Mouse (Mus musculus): ENCODE measurements around the gene Tnfsfm13. TPM values are rescaled to one million over a fixed set of nuclear protein-coding genes. Genes with fewer than 3 reads are reported as not detected.

The Tnfsfm13 gene
- polyA plus RNA-seq, 1 experiment from 2014 or later: 1.1 TPM

DNA sequence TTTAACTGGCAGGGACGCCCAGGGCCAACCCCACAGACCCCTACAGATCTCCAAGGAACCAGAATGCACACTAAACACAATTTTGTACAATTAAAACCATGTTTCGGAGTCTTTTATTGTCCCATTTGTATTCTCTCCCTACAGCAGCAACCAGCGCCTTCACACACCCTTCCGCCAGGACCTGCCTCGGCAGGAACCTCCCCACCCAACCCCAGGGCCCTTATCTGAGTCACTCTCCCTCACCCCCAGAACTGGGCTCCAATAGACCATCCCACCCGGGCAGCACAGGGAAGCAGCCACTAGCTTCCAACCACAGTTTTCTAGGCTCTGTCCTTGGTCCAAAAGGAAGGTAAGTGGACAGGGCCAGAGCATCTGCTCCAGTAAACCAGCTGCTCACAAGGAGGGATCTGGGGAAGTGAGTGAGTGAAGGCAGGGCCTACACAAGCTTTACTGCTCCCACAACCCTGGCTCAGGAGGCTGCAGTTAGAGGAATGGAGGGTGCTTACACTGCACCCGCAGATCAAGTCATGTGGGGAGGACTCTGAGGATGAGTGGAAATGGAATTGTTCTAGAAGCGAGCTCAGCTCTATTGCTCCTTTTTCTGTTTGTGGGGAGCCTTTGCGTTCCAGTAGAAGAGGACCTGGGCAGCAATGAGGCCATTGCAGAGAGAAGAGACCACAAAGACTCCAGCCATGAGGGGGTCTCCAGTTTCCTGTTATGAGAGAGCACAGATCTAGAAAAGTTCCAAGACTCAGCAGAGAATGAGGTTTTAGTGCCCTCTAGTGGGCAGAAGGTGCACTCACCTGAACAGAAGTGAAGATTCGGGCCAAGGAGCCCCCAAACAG lies 39.1 kb downstream of the Tnfsfm13 start:
- 82% methylated on average over 10 of the region's 10 CpGs for WGBS
- Histone ChIP-seq H3K4me1 (replicated peaks; ENCODE audit: control insufficient read depth, insufficient read depth, low read length) (no peaks in the 10 kb centered on the region; the same call in 1 of the 2 replicates), H3K36me3 (ENCODE audit: control insufficient read depth, insufficient read depth, low read length) (peaks cover 11% of the 10 kb centered on the region), H3K4me3 (ENCODE audit: low read depth, low read length) (no peak overlapping the region), H3K27me3 (ENCODE audit: control insufficient read depth, insufficient read depth, low read length) (no peaks in the 10 kb centered on the region), H3K9me3 (ENCODE audit: control insufficient read depth, low read length) (no peaks in the 10 kb centered on the region), H3K27ac (ENCODE audit: low read depth, low read length) (peak overlapping the region; percentile 14; the same call in 1 of the 2 replicates), H3K4me2 (replicated peaks; ENCODE audit: low read depth, low read length) (no peak overlapping the region), H3K9ac (ENCODE audit: low read depth, low read length) (no peak overlapping the region)
- DNase-seq (ENCODE audit: low spot score) (peak; percentile 80), ATAC-seq (ENCODE audit: low FRiP score) (no peak)

- no peak overlapping the region for H3K27ac ChIP-seq (ENCODE audit: low read depth, low read length)
- H3K4me2 ChIP-seq (replicated peaks; ENCODE audit: low read depth, low read length): no peak overlapping the region
- WGBS: 77% methylated on average over 5 of the region's 5 CpGs
- no peak overlapping the region for H3K4me3 ChIP-seq (ENCODE audit: low read depth, low read length)
- H3K9ac ChIP-seq (ENCODE audit: low read depth, low read length): no peak overlapping the region
- H3K36me3 ChIP-seq (ENCODE audit: control insufficient read depth, insufficient read depth, low read length): peaks cover 15% of the 10 kb centered on the region
- no peaks in the 10 kb centered on the region for H3K9me3 ChIP-seq (ENCODE audit: control insufficient read depth, low read length)
- DNase-seq (ENCODE audit: low spot score) (no peak), ATAC-seq (ENCODE audit: low FRiP score) (no peak)
- H3K4me1 ChIP-seq (replicated peaks; ENCODE audit: control insufficient read depth, insufficient read depth, low read length): no peaks in the 10 kb centered on the region; the same call in 1 of the 2 replicates
- H3K27me3 ChIP-seq (ENCODE audit: control insufficient read depth, insufficient read depth, low read length): no peaks in the 10 kb centered on the region
These were observed 39.8 kb downstream of the Tnfsfm13 start for GRCm38 (mm10) chr11:69656065-69656455.

DNA sequence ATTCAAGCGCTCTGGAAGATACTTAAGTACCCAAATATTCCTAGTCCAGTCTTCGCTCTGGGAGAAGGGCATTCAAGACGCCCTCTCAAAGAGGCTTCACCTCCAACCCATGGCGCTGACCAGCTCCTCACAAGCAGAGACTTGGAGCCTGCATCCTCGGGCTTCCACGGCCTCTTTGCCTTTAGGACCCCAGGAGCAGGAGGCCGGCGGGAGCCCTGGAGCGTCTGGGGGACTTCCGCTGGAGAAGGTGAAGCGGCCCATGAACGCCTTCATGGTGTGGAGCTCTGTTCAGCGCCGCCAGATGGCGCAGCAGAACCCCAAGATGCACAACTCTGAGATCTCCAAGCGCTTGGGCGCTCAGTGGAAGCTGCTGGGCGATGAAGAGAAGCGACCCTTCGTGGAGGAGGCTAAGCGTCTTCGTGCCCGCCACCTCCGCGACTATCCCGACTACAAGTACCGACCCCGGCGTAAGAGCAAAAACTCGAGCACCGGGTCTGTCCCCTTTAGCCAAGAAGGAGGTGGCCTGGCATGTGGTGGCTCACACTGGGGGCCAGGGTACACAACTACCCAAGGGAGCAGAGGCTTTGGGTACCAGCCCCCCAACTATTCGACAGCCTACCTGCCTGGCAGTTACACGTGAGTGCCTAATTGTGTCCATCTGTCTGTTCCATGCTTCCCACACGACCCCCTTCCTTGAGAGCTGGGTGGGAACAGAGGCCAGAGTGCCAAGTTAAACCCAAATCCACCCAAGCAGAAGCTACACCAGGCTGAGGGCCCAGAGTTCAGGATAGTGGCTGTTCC lies 40.4 kb downstream of the Tnfsfm13 start, which contains the start of gene Sox15:
TSS of gene Sox15 (plus strand) at position 51 of the 801 bp plus-strand sequence.
- no peak within 1 kb of the TSS for H3K9ac ChIP-seq (ENCODE audit: low read depth, low read length)
- H3K27ac ChIP-seq (ENCODE audit: low read depth, low read length): no peak within 1 kb of the TSS
- 24% methylated on average over 34 of the region's 34 CpGs for WGBS
- H3K36me3 ChIP-seq (ENCODE audit: control insufficient read depth, insufficient read depth, low read length): peaks cover 21% of the 10 kb centered on the region
- peak; percentile 78 for ATAC-seq (ENCODE audit: low FRiP score)
- peak within 1 kb of the TSS; percentile 14; the same call in 1 of the 2 replicates for H3K4me3 ChIP-seq (ENCODE audit: low read depth, low read length)
- no peak within 1 kb of the TSS; the same call in none of the 2 replicates for H3K4me2 ChIP-seq (replicated peaks; ENCODE audit: low read depth, low read length)
- no peaks in the 10 kb centered on the region; the same call in 1 of the 2 replicates for H3K4me1 ChIP-seq (replicated peaks; ENCODE audit: control insufficient read depth, insufficient read depth, low read length)
- no peaks in the 10 kb centered on the region for H3K9me3 ChIP-seq (ENCODE audit: control insufficient read depth, low read length)
- H3K27me3 ChIP-seq (ENCODE audit: control insufficient read depth, insufficient read depth, low read length): no peaks in the 10 kb centered on the region
- peak; percentile 87 for DNase-seq (ENCODE audit: low spot score)

- H3K9me3 ChIP-seq (ENCODE audit: control insufficient read depth, low read length): no peaks in the 10 kb centered on the region
- ATAC-seq (ENCODE audit: low FRiP score) (no peak), DNase-seq (ENCODE audit: low spot score) (no peak)
- 53% methylated on average over 9 of the region's 9 CpGs for WGBS
- no peak overlapping the region for H3K27ac ChIP-seq (ENCODE audit: low read depth, low read length)
- no peak overlapping the region for H3K4me3 ChIP-seq (ENCODE audit: low read depth, low read length)
- H3K27me3 ChIP-seq (ENCODE audit: control insufficient read depth, insufficient read depth, low read length): no peaks in the 10 kb centered on the region
- H3K9ac ChIP-seq (ENCODE audit: low read depth, low read length): no peak overlapping the region
- no peak overlapping the region; the same call in 1 of the 2 replicates for H3K4me2 ChIP-seq (replicated peaks; ENCODE audit: low read depth, low read length)
- H3K4me1 ChIP-seq (replicated peaks; ENCODE audit: control insufficient read depth, insufficient read depth, low read length): no peaks in the 10 kb centered on the region; the same call in 1 of the 2 replicates
- peaks cover 26% of the 10 kb centered on the region for H3K36me3 ChIP-seq (ENCODE audit: control insufficient read depth, insufficient read depth, low read length)
These were observed 41.1 kb downstream of the Tnfsfm13 start for GRCm38 (mm10) chr11:69654760-69655159.

GRCm38 (mm10) chr11:69653399-69653798 lies 42.5 kb downstream of the Tnfsfm13 start:
- Histone ChIP-seq H3K27ac (ENCODE audit: low read depth, low read length) (no peak overlapping the region), H3K27me3 (ENCODE audit: control insufficient read depth, insufficient read depth, low read length) (no peaks in the 10 kb centered on the region), H3K4me3 (ENCODE audit: low read depth, low read length) (no peak overlapping the region), H3K4me1 (replicated peaks; ENCODE audit: control insufficient read depth, insufficient read depth, low read length) (no peaks in the 10 kb centered on the region; the same call in 1 of the 2 replicates), H3K9ac (ENCODE audit: low read depth, low read length) (no peak overlapping the region), H3K36me3 (ENCODE audit: control insufficient read depth, insufficient read depth, low read length) (peaks cover 32% of the 10 kb centered on the region), H3K4me2 (replicated peaks; ENCODE audit: low read depth, low read length) (no peak overlapping the region), H3K9me3 (ENCODE audit: control insufficient read depth, low read length) (no peaks in the 10 kb centered on the region)
- DNase-seq (ENCODE audit: low spot score) (no peak), ATAC-seq (ENCODE audit: low FRiP score) (no peak)
- 74% methylated on average over 5 of the region's 5 CpGs for WGBS

DNA sequence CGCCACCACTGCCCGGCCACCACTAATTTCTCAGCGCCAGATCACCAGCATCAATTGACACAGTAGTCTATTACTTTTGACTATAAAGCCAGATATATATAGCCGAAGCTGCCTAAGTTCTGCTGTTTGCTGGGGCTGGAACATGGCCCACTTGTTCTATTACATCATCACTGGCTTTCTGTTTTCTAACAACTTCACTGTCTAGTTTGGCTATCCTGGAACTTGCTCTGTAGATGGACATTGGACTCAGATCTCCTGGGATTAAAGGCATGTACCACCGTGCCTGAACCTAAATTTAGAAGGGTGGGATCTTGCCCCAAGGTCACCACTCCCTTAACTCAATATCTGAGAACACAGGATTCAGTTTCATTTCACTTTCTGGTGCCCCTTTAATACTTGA lies 50.0 kb downstream of the Tnfsfm13 start:
- 94% methylated on average over 5 of the region's 5 CpGs for WGBS
- no peak for ATAC-seq (ENCODE audit: low FRiP score)

DNA sequence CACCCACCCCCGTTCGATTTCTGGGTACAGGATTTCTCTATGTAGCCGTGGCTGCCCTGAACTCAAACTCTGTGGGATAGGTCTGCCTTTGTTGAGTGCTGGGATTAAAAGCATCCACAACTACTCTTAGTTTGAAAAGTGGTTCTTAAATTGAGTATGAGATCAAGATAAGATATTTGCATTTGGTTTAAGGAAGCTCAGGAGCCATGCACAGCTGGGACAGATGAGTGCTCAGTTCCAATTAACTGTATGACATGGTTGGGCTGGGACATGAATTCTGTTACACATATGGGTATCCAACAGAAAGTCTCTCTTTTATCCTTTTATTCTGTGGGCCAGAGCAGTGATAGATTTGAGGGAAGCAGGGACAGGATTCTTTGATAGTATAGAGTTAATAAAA lies 60.4 kb downstream of the Tnfsfm13 start:
- DNase-seq (ENCODE audit: low spot score) (no peak), ATAC-seq (ENCODE audit: low FRiP score) (no peak)
- no peak overlapping the region for H3K4me3 ChIP-seq (ENCODE audit: low read depth, low read length)
- no peak overlapping the region for H3K9ac ChIP-seq (ENCODE audit: low read depth, low read length)
- H3K4me2 ChIP-seq (replicated peaks; ENCODE audit: low read depth, low read length): no peak overlapping the region
- peaks cover 3% of the 10 kb centered on the region for H3K4me1 ChIP-seq (replicated peaks; ENCODE audit: control insufficient read depth, insufficient read depth, low read length)
- H3K9me3 ChIP-seq (ENCODE audit: control insufficient read depth, low read length): no peaks in the 10 kb centered on the region
- H3K36me3 ChIP-seq (ENCODE audit: control insufficient read depth, insufficient read depth, low read length): peaks cover 4% of the 10 kb centered on the region; the same call in 1 of the 2 replicates
- 89% methylated on average over 3 of the region's 3 CpGs for WGBS
- no peaks in the 10 kb centered on the region for H3K27me3 ChIP-seq (ENCODE audit: control insufficient read depth, insufficient read depth, low read length)
- no peak overlapping the region for H3K27ac ChIP-seq (ENCODE audit: low read depth, low read length)

More for the DNA sequence above, 50.0 kb downstream of the Tnfsfm13 start:
- Histone ChIP-seq H3K27me3 (ENCODE audit: control insufficient read depth, insufficient read depth, low read length) (no peaks in the 10 kb centered on the region), H3K4me2 (replicated peaks; ENCODE audit: low read depth, low read length) (no peak overlapping the region), H3K4me1 (replicated peaks; ENCODE audit: control insufficient read depth, insufficient read depth, low read length) (no peaks in the 10 kb centered on the region), H3K27ac (ENCODE audit: low read depth, low read length) (no peak overlapping the region), H3K9ac (ENCODE audit: low read depth, low read length) (no peak overlapping the region), H3K4me3 (ENCODE audit: low read depth, low read length) (no peak overlapping the region), H3K36me3 (ENCODE audit: control insufficient read depth, insufficient read depth, low read length) (peaks cover 44% of the 10 kb centered on the region), H3K9me3 (ENCODE audit: control insufficient read depth, low read length) (no peaks in the 10 kb centered on the region)
- DNase-seq (ENCODE audit: low spot score): no peak

- H3K27ac ChIP-seq (ENCODE audit: low read depth, low read length): peak overlapping the region; percentile 97
- peak overlapping the region; percentile 98 for H3K9ac ChIP-seq (ENCODE audit: low read depth, low read length)
- H3K9me3 ChIP-seq (ENCODE audit: control insufficient read depth, low read length): no peaks in the 10 kb centered on the region
- no peaks in the 10 kb centered on the region for H3K36me3 ChIP-seq (ENCODE audit: control insufficient read depth, insufficient read depth, low read length)
- ATAC-seq (ENCODE audit: low FRiP score) (peak; percentile 55), DNase-seq (ENCODE audit: low spot score) (no peak)
- H3K4me1 ChIP-seq (replicated peaks; ENCODE audit: control insufficient read depth, insufficient read depth, low read length): peaks cover 3% of the 10 kb centered on the region
- H3K27me3 ChIP-seq (ENCODE audit: control insufficient read depth, insufficient read depth, low read length): no peaks in the 10 kb centered on the region
- 1% methylated on average over 46 of the region's 50 CpGs for WGBS
- H3K4me2 ChIP-seq (replicated peaks; ENCODE audit: low read depth, low read length): peak overlapping the region; percentile 75
- H3K4me3 ChIP-seq (ENCODE audit: low read depth, low read length): peak overlapping the region; percentile 98
These were observed 62.6 kb downstream of the Tnfsfm13 start for GRCm38 (mm10) chr11:69633128-69633866.

All from hindbrain, embryonic 11.5 days (tissue).